Mouse (Mus musculus) testis, adult 2 months (tissue): ENCODE results near the gene Slc8a1. TPM values are rescaled to one million over a fixed set of nuclear protein-coding genes. Genes with fewer than 3 reads are reported as not detected.

Experiments used
- H3K27ac ChIP-seq: fragments of 200-500 bp; 2 replicates; pipeline ENCODE4 v1.5.1; 2012; ENCODE audit warnings: low read depth, low read length; ENCODE audit not compliant: control insufficient read depth, insufficient read depth
- H3K27me3 ChIP-seq: fragments of 200-500 bp; 2 replicates; pipeline ENCODE4 v1.6.1; 2012; ENCODE audit warnings: mild to moderate bottlenecking, low read length, moderate library complexity; ENCODE audit not compliant: control insufficient read depth, insufficient read depth
- H3K36me3 ChIP-seq: fragments of 200-500 bp; 2 replicates; pipeline ENCODE4 v1.6.1; 2012; ENCODE audit warnings: mild to moderate bottlenecking, low read length; ENCODE audit not compliant: control insufficient read depth, insufficient read depth
- H3K4me1 ChIP-seq: fragments of 200-500 bp; 2 replicates; pipeline ENCODE4 v1.6.1; 2012; ENCODE audit warnings: low read length; ENCODE audit not compliant: control insufficient read depth, insufficient read depth
- H3K4me3 ChIP-seq: fragments of 200-500 bp; 2 replicates; pipeline ENCODE4 v1.5.1; 2012; ENCODE audit warnings: low read depth, mild to moderate bottlenecking, low read length, moderate library complexity, mixed read lengths; ENCODE audit not compliant: control insufficient read depth
- CTCF ChIP-seq: fragments of 200-500 bp; IDR thresholded peaks from 2 replicates; pipeline ENCODE4 v1.5.1; 2012; ENCODE audit warnings: low read depth, mild to moderate bottlenecking, inconsistent platforms, low read length, moderate library complexity; ENCODE audit not compliant: control insufficient read depth, insufficient read depth, insufficient replicate concordance
- POLR2A ChIP-seq: fragments of 200-500 bp; IDR thresholded peaks from 2 replicates; pipeline ENCODE4 v1.6.1; 2012; ENCODE audit warnings: low read depth, mild to moderate bottlenecking, inconsistent platforms, low read length, moderate library complexity; ENCODE audit not compliant: control insufficient read depth
- polyA plus RNA-seq: library from polyadenylated mRNA; depleted of rRNA; stranded (reverse); fragments of >200 nt; gene quantifications from 2 replicates; pipeline ENCODE4 v1.2.3, GENCODE M21; 2012

Slc8a1 gene
- polyA plus RNA-seq, 1 experiment: 0.72 TPM

DNA sequence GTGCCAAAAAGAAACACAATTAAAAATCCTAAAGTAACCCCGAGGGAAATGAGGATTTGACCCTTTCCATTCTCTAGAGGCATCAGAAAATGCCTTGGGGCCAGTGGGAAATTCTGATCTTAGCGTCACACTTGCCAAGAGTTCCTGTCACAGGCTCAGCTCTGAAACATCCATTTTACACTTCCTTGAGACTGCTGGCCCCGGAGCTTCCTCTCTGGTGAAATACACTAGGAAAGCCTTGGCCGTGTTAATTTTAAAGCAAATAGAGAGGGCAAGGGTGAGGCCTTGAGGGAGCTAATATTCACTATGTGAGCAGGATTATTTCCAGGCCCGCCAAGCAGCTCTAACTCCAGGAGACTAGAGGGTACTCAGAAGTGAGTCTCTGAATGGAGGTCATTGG is 305.0 kb downstream of the Slc8a1 start:
- Histone ChIP-seq H3K4me1 (no peaks in the 10 kb centered on the region), H3K4me3 (no peak overlapping the region), H3K36me3 (no peaks in the 10 kb centered on the region), H3K27me3 (no peaks in the 10 kb centered on the region), H3K27ac (no peak overlapping the region)
- no peak for TF ChIP-seq CTCF
- no peak for TF ChIP-seq POLR2A

DNA sequence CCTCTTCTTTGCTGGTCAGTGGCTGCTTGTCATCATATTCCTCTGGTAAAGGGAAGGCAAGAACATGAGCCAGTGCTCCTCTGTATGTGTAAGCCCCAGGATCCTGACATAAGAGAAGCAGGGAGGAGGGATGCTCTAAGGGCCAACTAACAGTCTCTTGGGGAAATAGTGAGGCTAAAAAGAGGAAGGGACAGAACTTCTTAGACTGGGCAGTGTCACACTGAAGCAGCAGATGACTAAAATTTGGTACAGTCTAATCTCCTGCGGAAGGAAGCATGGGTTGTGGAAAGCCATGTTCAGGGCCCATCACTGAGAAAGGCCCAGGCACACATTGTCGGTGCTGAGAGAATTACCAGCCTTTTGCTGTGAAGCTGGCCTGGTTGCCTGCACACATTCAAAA is 305.4 kb downstream of the Slc8a1 start:
- Histone ChIP-seq H3K27me3 (no peaks in the 10 kb centered on the region), H3K4me3 (no peak overlapping the region), H3K4me1 (no peaks in the 10 kb centered on the region), H3K27ac (no peak overlapping the region), H3K36me3 (no peaks in the 10 kb centered on the region)
- TF ChIP-seq CTCF: no peak
- TF ChIP-seq POLR2A: no peak

DNA sequence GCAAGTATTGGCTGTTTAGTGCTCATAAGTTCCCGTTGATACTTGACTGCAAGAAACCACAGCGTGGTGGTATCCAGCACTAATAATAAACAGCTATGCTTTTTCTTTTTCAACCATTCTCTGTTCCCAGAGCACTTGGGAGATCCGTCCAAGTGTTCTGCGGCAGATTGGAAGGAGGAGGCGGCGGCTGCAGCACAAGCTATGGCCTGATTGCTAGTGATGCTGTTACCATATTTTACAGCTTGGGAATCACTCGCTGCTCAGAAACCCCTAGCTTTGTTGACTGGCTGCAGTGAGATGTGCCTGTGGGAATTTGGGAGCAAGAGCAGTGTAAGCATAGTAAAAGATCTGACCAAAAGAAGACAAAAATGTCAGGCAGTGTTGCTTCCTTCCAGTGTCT is 310.9 kb downstream of the Slc8a1 start:
- Histone ChIP-seq H3K4me1 (no peaks in the 10 kb centered on the region), H3K27me3 (no peaks in the 10 kb centered on the region), H3K27ac (no peak overlapping the region), H3K36me3 (no peaks in the 10 kb centered on the region), H3K4me3 (no peak overlapping the region)
- TF ChIP-seq POLR2A (no peak), CTCF (no peak)

DNA sequence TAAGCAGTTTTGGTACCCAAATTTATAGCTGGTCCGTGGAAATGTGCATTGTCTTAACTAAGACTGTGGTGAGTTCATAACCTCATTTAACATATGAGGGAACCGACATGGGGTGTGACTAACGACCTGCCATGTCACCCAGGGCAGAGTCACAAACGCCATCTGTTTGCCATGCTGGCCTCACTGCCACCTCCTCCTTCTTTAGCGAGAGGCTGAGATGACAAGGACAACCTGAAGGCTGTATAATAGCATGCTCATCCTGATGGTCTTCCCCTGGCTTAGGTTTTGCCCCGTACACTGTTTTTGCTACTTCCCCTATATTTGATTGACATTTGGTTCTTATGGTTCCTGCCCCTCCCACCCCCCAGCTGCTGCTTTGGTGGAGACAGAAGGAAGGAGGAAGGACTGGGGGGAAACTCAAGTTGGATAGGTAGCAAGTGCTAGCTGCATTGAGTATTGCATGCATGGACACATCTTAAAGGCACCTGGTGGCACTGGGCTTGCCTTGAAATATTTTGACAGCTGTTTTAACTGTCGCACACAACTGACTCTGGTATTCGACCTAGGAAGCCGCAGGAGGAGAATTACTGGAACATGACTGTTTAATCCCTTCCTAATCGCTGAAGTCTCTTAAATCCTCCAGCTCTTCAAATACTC is 313.8 kb downstream of the Slc8a1 start:
- Histone ChIP-seq H3K4me3 (no peak overlapping the region), H3K36me3 (no peaks in the 10 kb centered on the region), H3K4me1 (no peaks in the 10 kb centered on the region), H3K27ac (no peak overlapping the region), H3K27me3 (no peaks in the 10 kb centered on the region)
- TF ChIP-seq CTCF (no peak), POLR2A (no peak)

DNA sequence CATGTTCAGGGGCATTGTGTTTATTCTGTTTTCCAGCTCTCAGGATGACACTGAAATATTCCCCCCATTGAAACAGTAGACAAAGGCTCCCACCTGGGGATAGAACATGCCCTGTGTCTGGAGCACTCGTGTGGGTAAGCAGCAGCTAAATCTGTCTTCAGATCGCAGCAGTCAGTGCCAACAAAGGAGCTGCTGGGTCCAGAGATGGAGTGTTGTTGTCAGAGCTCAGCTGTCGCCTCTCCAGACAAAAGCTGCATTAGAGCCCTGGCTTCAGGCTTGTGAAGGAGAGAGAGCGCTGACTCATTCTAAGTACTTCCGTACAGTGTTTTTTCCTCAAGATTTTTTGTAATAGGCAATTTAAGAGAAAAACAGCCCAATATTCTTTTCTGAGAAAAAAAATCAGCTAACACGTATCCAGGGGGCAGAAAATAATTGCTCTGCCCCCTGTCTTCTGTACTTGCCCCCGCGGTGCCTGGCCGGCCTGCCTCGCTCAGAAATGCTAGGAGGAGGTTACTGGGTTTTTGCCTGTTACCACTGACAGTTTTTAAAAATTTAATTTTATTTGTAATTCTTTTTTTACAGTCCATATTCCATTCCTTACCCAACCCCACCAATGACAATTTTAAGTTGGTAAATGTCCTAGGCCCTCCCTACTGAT is 318.2 kb downstream of the Slc8a1 start:
- Histone ChIP-seq H3K36me3 (no peaks in the 10 kb centered on the region), H3K27me3 (no peaks in the 10 kb centered on the region), H3K4me3 (no peak overlapping the region), H3K4me1 (peaks cover 4% of the 10 kb centered on the region; the same call in 1 of the 2 replicates), H3K27ac (no peak overlapping the region)
- no peak for TF ChIP-seq CTCF

DNA sequence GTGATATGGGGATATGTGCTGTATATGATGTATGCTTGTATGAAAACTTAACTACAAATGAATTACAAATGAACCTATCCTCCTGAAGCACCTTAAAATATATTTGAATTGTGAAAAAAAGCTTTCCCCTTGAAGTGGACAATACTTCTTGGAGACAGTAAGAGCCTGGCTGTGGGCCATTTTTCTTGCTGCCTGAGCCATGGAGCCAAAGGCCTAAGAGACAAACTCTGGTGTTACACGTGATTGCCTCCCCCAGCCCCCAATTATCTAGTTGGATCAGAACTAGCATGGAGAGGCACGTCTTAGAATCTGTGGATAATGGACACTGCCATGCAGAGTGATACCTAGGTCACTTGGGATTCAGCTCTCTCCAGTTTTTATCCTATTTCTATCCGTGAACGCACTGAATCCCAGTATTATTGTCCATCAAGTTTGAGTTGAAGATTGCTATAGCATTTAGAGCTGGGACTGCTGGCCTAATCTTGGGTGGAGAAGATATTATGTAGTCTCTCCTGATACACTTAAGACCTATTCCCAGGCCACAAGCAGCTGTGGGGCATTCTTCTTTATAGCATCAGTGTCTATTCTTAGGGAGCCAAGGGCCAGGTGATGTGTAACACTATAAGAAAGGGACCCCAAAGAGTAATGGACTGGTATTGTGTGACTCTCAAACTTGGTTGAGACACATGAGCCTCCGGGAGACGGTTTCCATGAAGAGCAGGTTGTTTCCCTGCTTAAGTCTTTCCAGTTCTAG is 321.6 kb downstream of the Slc8a1 start:
- TF ChIP-seq CTCF (no peak), POLR2A (no peak)
- Histone ChIP-seq H3K36me3 (no peaks in the 10 kb centered on the region), H3K4me3 (no peak overlapping the region), H3K27me3 (no peaks in the 10 kb centered on the region), H3K27ac (no peak overlapping the region), H3K4me1 (peaks cover 4% of the 10 kb centered on the region; the same call in 1 of the 2 replicates)

DNA sequence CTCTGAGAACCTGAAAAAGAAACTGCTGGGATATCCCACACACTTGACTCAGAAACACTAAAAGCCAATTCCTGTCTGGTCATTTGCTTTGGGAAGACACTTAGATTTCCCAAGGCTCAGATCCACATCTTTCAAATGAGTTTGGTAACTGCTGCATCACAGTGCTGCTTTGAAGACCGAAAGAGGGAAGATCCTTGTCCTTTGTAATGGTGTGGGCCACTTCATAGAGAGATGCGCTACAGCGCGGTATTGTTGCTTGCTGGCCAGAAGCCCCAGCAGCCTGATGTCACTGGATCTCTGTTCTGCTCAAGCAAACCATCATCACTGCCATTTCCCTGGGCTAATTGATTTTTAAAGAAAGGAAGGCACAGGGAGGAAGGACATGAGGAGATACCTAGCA is 325.4 kb downstream of the Slc8a1 start:
- Histone ChIP-seq H3K36me3 (no peaks in the 10 kb centered on the region), H3K4me3 (no peak overlapping the region), H3K27ac (no peak overlapping the region), H3K4me1 (no peaks in the 10 kb centered on the region), H3K27me3 (no peaks in the 10 kb centered on the region)
- TF ChIP-seq POLR2A: no peak
- no peak for TF ChIP-seq CTCF
